Mouse (Mus musculus) left cerebral cortex, adult 18-20 months (tissue): ENCODE measurements at regions not wholly inside any gene's neighbourhood (a gene's known extent, or its start where the extent isn't known, plus 50 kb on each side); places are given as distances from the start of the nearest gene placed in this dataset.

Source experiments
- DNase-seq, 2 experiments: peaks; one replicate each; pipeline ENCODE4 v3.0.0; 2021 to 2022; ENCODE audit warnings: low spot score in 2 of 2, mixed read lengths in 1 of 2

- DNase-seq: no peak
Observed at GRCm38 (mm10) chr3:157710790-157711381, 144.2 kb downstream of the Ptger3 start.

- no peak for DNase-seq
Observed at GRCm38 (mm10) chr3:157699961-157700360, 133.3 kb downstream of the Ptger3 start.

- DNase-seq: no peak
Observed at GRCm38 (mm10) chr3:157698529-157698928, 131.8 kb downstream of the Ptger3 start.

- no peak for DNase-seq
Observed at GRCm38 (mm10) chr3:157695128-157696075, 128.7 kb downstream of the Ptger3 start.
